Comparison of ENCODE assay signal across 13 mouse cellular contexts in genomic region chr11:115673471-115674234, GRCm38 (mm10). TPM values are rescaled to one million over a fixed set of nuclear protein-coding genes. Genes with fewer than 3 reads are reported as not detected.
DNase-seq lines count a peak whose midpoint lies in the region; ATAC-seq and TF ChIP-seq lines count a peak whose summit lies in the region.
"Had no signal": no experiment of that assay in that cellular context is flagged by ENCODE, and none has a peak within 500 bp of the region (broad histone marks: within the 10 kb centered on the region; RNA-seq: fewer than 3 reads in every experiment).

No protein-coding gene starts in this region.

- H3K4me3 ChIP-seq in heart, embryonic 11.5 days (ENCODE audit: low read depth, low read length), result no peak overlapping the region
- H3K4me3 ChIP-seq in hindbrain, postnatal 0 days (ENCODE audit: low read length), result no peak overlapping the region
- H3K4me3 ChIP-seq: embryonic facial prominence, embryonic 10.5 days; neural tube, embryonic 13.5 days had no signal

- intact Hi-C loops in heart, postnatal 10 days (cut with DNase I), result no loop called here
- intact Hi-C loops in left cerebral cortex, postnatal 25 days (cut with DNase I), result loop anchor here (2.0 kb wide), 1 partner anchor 13 kb away; no protein-coding TSS in a partner anchor

- H3K27ac ChIP-seq in heart, embryonic 11.5 days (ENCODE audit: low read depth, low read length), result no peak overlapping the region
- no peak overlapping the region; the same call in 1 of the 2 replicates for H3K27ac ChIP-seq in hindbrain, postnatal 0 days
- H3K27ac ChIP-seq: embryonic facial prominence, embryonic 10.5 days; neural tube, embryonic 13.5 days had no signal

- H3K4me2 ChIP-seq in heart, embryonic 11.5 days, result no peak overlapping the region
- no peak overlapping the region for H3K4me2 ChIP-seq in hindbrain, postnatal 0 days (ENCODE audit: low read depth, low read length)
- H3K4me2 ChIP-seq: neural tube, embryonic 13.5 days had no signal

- no peak overlapping the region for H3K9ac ChIP-seq in heart, embryonic 11.5 days (ENCODE audit: low read depth, low read length)
- no peak overlapping the region for H3K9ac ChIP-seq in hindbrain, postnatal 0 days (replicated peaks; ENCODE audit: low read length)
- H3K9ac ChIP-seq: neural tube, embryonic 13.5 days had no signal

- no peak for TF ChIP-seq CTCF in hindbrain, postnatal 0 days (IDR thresholded peaks at IDR 0.05; ENCODE audit: low read depth)

- DNase-seq in heart, postnatal 10 days, result peak; percentile 47 to 48
- peak; percentile 92 for DNase-seq in NIH3T3 (ENCODE audit: low read depth)
- DNase-seq in cerebellum, adult 9-11 months, result peak; percentile 82
- DNase-seq in left cerebral cortex, postnatal 25 days (ENCODE audit: low spot score in 2 of 2), result peak; percentile 50 to 88
- no peak for DNase-seq in hindbrain, postnatal 0 days (ENCODE audit: low spot score)
- DNase-seq in kidney, postnatal 10 days, result no peak
- no peak for DNase-seq in kidney, postnatal 4 days
- DNase-seq: adrenal gland, adult 2 months; gastrocnemius, postnatal 25 days had no signal

- peaks cover 24% of the 10 kb centered on the region for H3K4me1 ChIP-seq in heart, embryonic 11.5 days (ENCODE audit: control insufficient read depth, insufficient read depth, low read length)
- H3K4me1 ChIP-seq in hindbrain, postnatal 0 days (ENCODE audit: insufficient read depth, low read length), result peaks cover 11% of the 10 kb centered on the region

- 83% methylated on average over 9 of the region's 9 CpGs for WGBS in heart, embryonic 11.5 days (ENCODE audit: insufficient replicate concordance)
- WGBS in hindbrain, postnatal 0 days, result 75% methylated on average over 9 of the region's 9 CpGs

- no peak for ATAC-seq in heart, embryonic 11.5 days (replicated peaks; ENCODE audit: insufficient number of reproducible peaks, low FRiP score, low TSS enrichment)
- ATAC-seq in hindbrain, postnatal 0 days, result no peak

- no peaks in the 10 kb centered on the region for H3K27me3 ChIP-seq in heart, embryonic 11.5 days (ENCODE audit: control insufficient read depth, insufficient read depth, low read length)
- H3K27me3 ChIP-seq in hindbrain, postnatal 0 days (ENCODE audit: insufficient read depth, low read length), result no peaks in the 10 kb centered on the region
- H3K27me3 ChIP-seq: neural tube, embryonic 13.5 days had no signal

- H3K9me3 ChIP-seq in heart, embryonic 11.5 days (replicated peaks; ENCODE audit: control insufficient read depth, low read length), result no peaks in the 10 kb centered on the region
- H3K9me3 ChIP-seq in hindbrain, postnatal 0 days (ENCODE audit: low read length), result no peaks in the 10 kb centered on the region
- H3K9me3 ChIP-seq: embryonic facial prominence, embryonic 10.5 days; G1E; neural tube, embryonic 13.5 days had no signal

- 0 out of 2 replicates have a peak, but pooled peaks cover 3% of the 10 kb centered on the region for H3K36me3 ChIP-seq in heart, embryonic 11.5 days (ENCODE audit: control insufficient read depth, insufficient read depth, low read length)
- H3K36me3 ChIP-seq in hindbrain, postnatal 0 days (ENCODE audit: insufficient read depth, low read length), result no peaks in the 10 kb centered on the region

RNA-seq across cellular contexts. Expression of gene Grb2, which starts 34.7 kb away (rescaled TPM):
- 100 to 1,000 TPM; 122 to 144 TPM for total RNA-seq in heart, postnatal 10 days (2021)
- 42.7 and 56.3 TPM in 2 replicates for polyA plus RNA-seq in heart, embryonic 11.5 days (2014; fragmentation: Nextera tagmentation; extraction: Ambion mirVana)
- 100 to 1,000 TPM; 204 TPM for total RNA-seq in left cerebral cortex, postnatal 25 days (2021)
- total RNA-seq in hindbrain, postnatal 0 days (2014; rRNA removed), result 68.0 and 76.6 TPM in 2 replicates
- 139 and 159 TPM in 2 replicates for polyA plus RNA-seq in hindbrain, postnatal 0 days (2015; fragmentation: Nextera tagmentation; extraction: Ambion mirVana)

RNA-seq across cellular contexts. Expression of gene Slc25a19, which starts 45.6 kb away (rescaled TPM):
- total RNA-seq in heart, postnatal 10 days (2021), result 10 to 100 TPM; 40.3 to 41.1 TPM
- polyA plus RNA-seq in heart, embryonic 11.5 days (2014; fragmentation: Nextera tagmentation; extraction: Ambion mirVana), result 35.6 and 35.7 TPM in 2 replicates
- total RNA-seq in left cerebral cortex, postnatal 25 days (2021), result 10 to 100 TPM; 54.3 to 59.3 TPM
- 29.0 and 29.5 TPM in 2 replicates for total RNA-seq in hindbrain, postnatal 0 days (2014; rRNA removed)
- 41.2 and 41.8 TPM in 2 replicates for polyA plus RNA-seq in hindbrain, postnatal 0 days (2015; fragmentation: Nextera tagmentation; extraction: Ambion mirVana)

Comparison
In these comparisons a context has a peak if more than half of its experiments do, and no peak if none do; other contexts are left out.
1. DNase-seq: peak in heart, postnatal 10 days (2 of 2), NIH3T3 (single experiment), cerebellum, adult 9-11 months (single experiment) and left cerebral cortex, postnatal 25 days (2 of 2); none in hindbrain, postnatal 0 days (single experiment), kidney, postnatal 10 days (single experiment) and kidney, postnatal 4 days (0 of 2).